In genomic region chr6:38846330-38847195, GRCm38 (mm10) we compare ENCODE assay signal across 9 mouse cellular contexts. TPM values are rescaled to one million over a fixed set of nuclear protein-coding genes. Genes with fewer than 3 reads are reported as not detected.
DNase-seq lines count a peak whose midpoint lies in the region; ATAC-seq and TF ChIP-seq lines count a peak whose summit lies in the region.
"Had no signal": no experiment of that assay in that cellular context is flagged by ENCODE, and none has a peak within 500 bp of the region (broad histone marks: within the 10 kb centered on the region; RNA-seq: fewer than 3 reads in every experiment).

No protein-coding gene starts in this region.

- no peaks in the 10 kb centered on the region for H3K9me3 ChIP-seq in hindbrain, embryonic 10.5 days
- no peaks in the 10 kb centered on the region for H3K9me3 ChIP-seq in hindbrain, embryonic 11.5 days (ENCODE audit: control insufficient read depth, low read length)
- H3K9me3 ChIP-seq in hindbrain, postnatal 0 days (ENCODE audit: low read length) = no peaks in the 10 kb centered on the region
- H3K9me3 ChIP-seq: embryonic facial prominence, embryonic 12.5 days had no signal

- no peak for TF ChIP-seq POLR2A in spleen, adult 2 months (IDR thresholded peaks at IDR 0.05; ENCODE audit: low read depth, low read length)

- peak overlapping the region; percentile 35; the same call in 1 of the 2 replicates for H3K27ac ChIP-seq in hindbrain, embryonic 10.5 days
- H3K27ac ChIP-seq in hindbrain, embryonic 11.5 days (ENCODE audit: low read depth, low read length) = no peak overlapping the region
- peak overlapping the region; percentile 43; the same call in 1 of the 2 replicates for H3K27ac ChIP-seq in spleen, adult 2 months (ENCODE audit: insufficient read depth, low read length)
- peak overlapping the region; percentile 21; the same call in 1 of the 2 replicates for H3K27ac ChIP-seq in hindbrain, postnatal 0 days
- H3K27ac ChIP-seq: embryonic facial prominence, embryonic 12.5 days had no signal

- no peaks in the 10 kb centered on the region for H3K27me3 ChIP-seq in hindbrain, embryonic 10.5 days (ENCODE audit: insufficient read depth, poor library complexity, severe bottlenecking)
- H3K27me3 ChIP-seq in hindbrain, embryonic 11.5 days (ENCODE audit: control insufficient read depth, insufficient read depth, low read length) = no peaks in the 10 kb centered on the region
- H3K27me3 ChIP-seq in spleen, adult 2 months (ENCODE audit: control insufficient read depth, insufficient read depth, low read length) = no peaks in the 10 kb centered on the region
- H3K27me3 ChIP-seq in hindbrain, postnatal 0 days (ENCODE audit: insufficient read depth, low read length) = no peaks in the 10 kb centered on the region
- H3K27me3 ChIP-seq: embryonic facial prominence, embryonic 12.5 days had no signal

- no peak overlapping the region for H3K4me3 ChIP-seq in hindbrain, embryonic 10.5 days
- no peak overlapping the region for H3K4me3 ChIP-seq in hindbrain, embryonic 11.5 days (ENCODE audit: low read depth, low read length)
- H3K4me3 ChIP-seq in spleen, adult 2 months (ENCODE audit: extremely low read depth, insufficient read depth, insufficient read length) = no peak overlapping the region
- no peak overlapping the region for H3K4me3 ChIP-seq in hindbrain, postnatal 0 days (ENCODE audit: low read length)
- H3K4me3 ChIP-seq: embryonic facial prominence, embryonic 12.5 days had no signal

- no peak for TF ChIP-seq CTCF in spleen, adult 2 months (IDR thresholded peaks at IDR 0.05; ENCODE audit: extremely low read depth, insufficient read depth, insufficient read length, insufficient replicate concordance)
- no peak for TF ChIP-seq CTCF in hindbrain, postnatal 0 days (IDR thresholded peaks at IDR 0.05; ENCODE audit: low read depth)

- peaks cover 50% of the 10 kb centered on the region for H3K4me1 ChIP-seq in hindbrain, embryonic 10.5 days (replicated peaks)
- no peaks in the 10 kb centered on the region for H3K4me1 ChIP-seq in hindbrain, embryonic 11.5 days (replicated peaks; ENCODE audit: control insufficient read depth, insufficient read depth, low read length)
- H3K4me1 ChIP-seq in spleen, adult 2 months (ENCODE audit: control insufficient read depth, insufficient read depth, insufficient read length) = peaks cover 6% of the 10 kb centered on the region; the same call in 1 of the 2 replicates
- H3K4me1 ChIP-seq in hindbrain, postnatal 0 days (ENCODE audit: insufficient read depth, low read length) = peaks cover 43% of the 10 kb centered on the region

- 0 out of 2 replicates have a peak, but pooled peaks cover 3% of the 10 kb centered on the region for H3K36me3 ChIP-seq in hindbrain, embryonic 10.5 days
- H3K36me3 ChIP-seq in hindbrain, embryonic 11.5 days (ENCODE audit: control insufficient read depth, insufficient read depth, low read length) = no peaks in the 10 kb centered on the region
- H3K36me3 ChIP-seq in spleen, adult 2 months (ENCODE audit: control insufficient read depth, insufficient read depth, low read length) = no peaks in the 10 kb centered on the region
- H3K36me3 ChIP-seq in hindbrain, postnatal 0 days (ENCODE audit: insufficient read depth, low read length) = no peaks in the 10 kb centered on the region
- H3K36me3 ChIP-seq: embryonic facial prominence, embryonic 12.5 days had no signal

- no peak for DNase-seq in hindbrain, embryonic 10.5 days (ENCODE audit: low spot score)
- DNase-seq in hindbrain, embryonic 11.5 days (ENCODE audit: low spot score) = no peak
- DNase-seq in spleen, adult 2 months (ENCODE audit: low read depth in 1 of 2, low spot score in 2 of 2) = no peak
- DNase-seq in spleen, postnatal 14 days (ENCODE audit: low spot score in 2 of 2) = no peak
- peak; percentile 12 for DNase-seq in hindbrain, postnatal 0 days (ENCODE audit: low spot score)
- no peak for DNase-seq in c-Kit-positive CD71-positive TER-119-positive erythroid progenitor cells, embryonic 14.5 days (ENCODE audit: low spot score)
- DNase-seq in embryo, embryonic 10.5 days (ENCODE audit: low spot score) = no peak
- DNase-seq: heart, adult 18-20 months had no signal

- ATAC-seq in hindbrain, embryonic 11.5 days (ENCODE audit: low FRiP score) = no peak
- no peak for ATAC-seq in hindbrain, postnatal 0 days

- H3K9ac ChIP-seq in hindbrain, embryonic 11.5 days (ENCODE audit: low read depth, low read length) = no peak overlapping the region
- no peak overlapping the region for H3K9ac ChIP-seq in hindbrain, postnatal 0 days (replicated peaks; ENCODE audit: low read length)
- H3K9ac ChIP-seq: embryonic facial prominence, embryonic 12.5 days had no signal

- 95% methylated on average over 6 of the region's 6 CpGs for WGBS in hindbrain, embryonic 10.5 days
- 90% methylated on average over 6 of the region's 6 CpGs for WGBS in hindbrain, embryonic 11.5 days
- WGBS in spleen, adult 2 months = 83% methylated on average over 6 of the region's 6 CpGs
- WGBS in hindbrain, postnatal 0 days = 43% methylated on average over 6 of the region's 6 CpGs

- no peak overlapping the region for H3K4me2 ChIP-seq in hindbrain, embryonic 11.5 days (replicated peaks; ENCODE audit: low read depth, low read length)
- no peak overlapping the region for H3K4me2 ChIP-seq in hindbrain, postnatal 0 days (ENCODE audit: low read depth, low read length)
- H3K4me2 ChIP-seq: embryonic facial prominence, embryonic 12.5 days had no signal

RNA-seq across cellular contexts. Expression of gene Tbxas1, which starts 28.6 kb away (rescaled TPM):
- polyA plus RNA-seq in hindbrain, embryonic 10.5 days (2016; fragmentation: Nextera tagmentation; extraction: Ambion mirVana) = 1.1 and 1.9 TPM in 2 replicates
- 0.69 and 1.4 TPM in 2 replicates for polyA plus RNA-seq in hindbrain, embryonic 11.5 days (2014; fragmentation: Nextera tagmentation; extraction: Ambion mirVana)
- 11.8 and 14.0 TPM in 2 replicates for polyA plus RNA-seq in spleen, adult 2 months (2012; rRNA removed)
- total RNA-seq in hindbrain, postnatal 0 days (2014; rRNA removed) = 2.0 and 4.3 TPM in 2 replicates
- 2.1 and 2.4 TPM in 2 replicates for polyA plus RNA-seq in hindbrain, postnatal 0 days (2015; fragmentation: Nextera tagmentation; extraction: Ambion mirVana)

RNA-seq across cellular contexts. Expression of gene Hipk2, which starts 29.4 kb away (rescaled TPM):
- polyA plus RNA-seq in hindbrain, embryonic 10.5 days (2016; fragmentation: Nextera tagmentation; extraction: Ambion mirVana) = 28.5 and 29.6 TPM in 2 replicates
- 26.6 and 38.4 TPM in 2 replicates for polyA plus RNA-seq in hindbrain, embryonic 11.5 days (2014; fragmentation: Nextera tagmentation; extraction: Ambion mirVana)
- 14.9 and 19.4 TPM in 2 replicates for polyA plus RNA-seq in spleen, adult 2 months (2012; rRNA removed)
- total RNA-seq in hindbrain, postnatal 0 days (2014; rRNA removed) = 60.3 and 67.8 TPM in 2 replicates
- 24.9 and 25.3 TPM in 2 replicates for polyA plus RNA-seq in hindbrain, postnatal 0 days (2015; fragmentation: Nextera tagmentation; extraction: Ambion mirVana)
